ENCODE assay signal across 32 mouse cellular contexts in the genomic region with DNA sequence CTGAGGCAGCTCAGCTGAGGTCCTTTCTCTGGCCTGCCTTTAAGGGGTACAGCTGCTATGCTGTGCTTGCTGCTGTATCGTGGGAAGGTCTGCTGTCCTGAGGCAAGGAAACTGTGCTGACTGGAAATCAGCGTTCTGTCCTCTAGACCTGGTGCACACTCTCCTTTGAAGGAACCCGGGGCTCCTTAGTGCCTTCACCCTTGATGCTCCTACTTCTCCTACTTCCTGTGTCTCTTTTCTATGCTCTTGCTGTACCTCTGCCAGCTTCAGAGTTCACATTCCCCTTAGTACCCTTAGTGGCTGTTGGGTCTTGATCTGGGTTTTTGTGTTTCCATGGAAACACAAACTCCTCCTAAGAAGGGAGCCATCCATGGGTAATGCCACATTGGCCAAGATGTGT. TPM values are rescaled to one million over a fixed set of nuclear protein-coding genes. Genes with fewer than 3 reads are reported as not detected.
DNase-seq lines count a peak whose midpoint lies in the region; ATAC-seq and TF ChIP-seq lines count a peak whose summit lies in the region.
"Had no signal": no experiment of that assay in that cellular context is flagged by ENCODE, and none has a peak within 500 bp of the region (broad histone marks: within the 10 kb centered on the region; RNA-seq: fewer than 3 reads in every experiment).

No protein-coding gene starts in this region.

- no peak overlapping the region for H3K4me2 ChIP-seq in liver, embryonic 13.5 days
- H3K4me2 ChIP-seq: embryonic facial prominence, embryonic 13.5 days; forebrain, embryonic 12.5 days; forebrain, embryonic 15.5 days; heart, embryonic 13.5 days; hindbrain, embryonic 12.5 days; hindbrain, embryonic 15.5 days had no signal

- no peak overlapping the region for H3K9ac ChIP-seq in liver, embryonic 13.5 days
- H3K9ac ChIP-seq: embryonic facial prominence, embryonic 13.5 days; forebrain, embryonic 12.5 days; forebrain, embryonic 15.5 days; heart, embryonic 13.5 days; hindbrain, embryonic 12.5 days; hindbrain, embryonic 15.5 days had no signal

- WGBS in liver, embryonic 13.5 days (ENCODE audit: insufficient replicate concordance) = 82% methylated on average over 3 of the region's 3 CpGs
- 83% methylated on average over 3 of the region's 3 CpGs for WGBS in spleen, adult 2 months

- H3K27me3 ChIP-seq in liver, embryonic 13.5 days = no peaks in the 10 kb centered on the region
- no peaks in the 10 kb centered on the region for H3K27me3 ChIP-seq in spleen, adult 2 months (ENCODE audit: control insufficient read depth, insufficient read depth, low read length)
- H3K27me3 ChIP-seq: embryonic facial prominence, embryonic 13.5 days; forebrain, embryonic 12.5 days; forebrain, embryonic 15.5 days; hindbrain, embryonic 12.5 days; hindbrain, embryonic 15.5 days had no signal

- no peak for ATAC-seq in liver, embryonic 13.5 days (ENCODE audit: low read depth)
- ATAC-seq: activated CD4-positive, CD25-positive, alpha-beta regulatory T cell, adult 4 months; CD4-positive, CD25-positive, alpha-beta regulatory T cell, adult 4 months; forebrain, embryonic 15.5 days had no signal

- peaks cover 53% of the 10 kb centered on the region for H3K4me1 ChIP-seq in liver, embryonic 13.5 days (replicated peaks)
- H3K4me1 ChIP-seq in spleen, adult 2 months (ENCODE audit: control insufficient read depth, insufficient read depth, insufficient read length) = peaks cover 37% of the 10 kb centered on the region
- H3K4me1 ChIP-seq: forebrain, embryonic 12.5 days; forebrain, embryonic 15.5 days; hindbrain, embryonic 12.5 days; hindbrain, embryonic 15.5 days had no signal

- no peak for TF ChIP-seq CTCF in spleen, adult 2 months (IDR thresholded peaks at IDR 0.05; ENCODE audit: extremely low read depth, insufficient read depth, insufficient read length, insufficient replicate concordance)

- TF ChIP-seq POLR2A in spleen, adult 2 months (IDR thresholded peaks at IDR 0.05; ENCODE audit: low read depth, low read length) = no peak

- H3K4me3 ChIP-seq in liver, embryonic 13.5 days (replicated peaks) = no peak overlapping the region
- H3K4me3 ChIP-seq in spleen, adult 2 months (ENCODE audit: extremely low read depth, insufficient read depth, insufficient read length) = no peak overlapping the region
- H3K4me3 ChIP-seq: embryonic facial prominence, embryonic 10.5 days; embryonic facial prominence, embryonic 13.5 days; erythroblast, embryonic 14.5 days; forebrain, embryonic 12.5 days; forebrain, embryonic 15.5 days; heart, embryonic 10.5 days; heart, embryonic 13.5 days; hindbrain, embryonic 12.5 days; hindbrain, embryonic 15.5 days had no signal

- no peak for DNase-seq in liver, embryonic 13.5 days
- DNase-seq in liver (no peak), A20 (ENCODE audit: low read depth, low spot score) (peak; percentile 40)
- no peak for DNase-seq in spleen, adult 2 months (ENCODE audit: low read depth in 1 of 2, low spot score in 2 of 2)
- DNase-seq in spleen, postnatal 10 days (ENCODE audit: low spot score in 2 of 2) = no peak
- DNase-seq in induced T-regulatory cell, adult 2 months (ENCODE audit: low read depth) = peak; percentile 57
- DNase-seq in layer of hippocampus, adult 8-10 months (ENCODE audit: low spot score in 2 of 2) = no peak
- DNase-seq in heart, postnatal 10 days = no peak
- DNase-seq: adrenal gland, adult 8-10 months; adrenal gland, postnatal 25 days; B cell, adult 2 months; cerebellum, adult 11-12 months; cerebellum, adult 8-10 months; cerebellum, postnatal 10 days; cerebellum, postnatal 36 days; embryo, embryonic 11 days; gastrocnemius, postnatal 25 days; heart, adult 18-20 months had no signal

- H3K36me3 ChIP-seq in liver, embryonic 13.5 days = peaks cover 71% of the 10 kb centered on the region
- H3K36me3 ChIP-seq in spleen, adult 2 months (ENCODE audit: control insufficient read depth, insufficient read depth, low read length) = peaks cover 22% of the 10 kb centered on the region

- intact Hi-C loops in heart, postnatal 10 days (cut with DNase I) = no loop called here

- no peaks in the 10 kb centered on the region for H3K9me3 ChIP-seq in liver, embryonic 13.5 days (replicated peaks)
- H3K9me3 ChIP-seq: embryonic facial prominence, embryonic 10.5 days; embryonic facial prominence, embryonic 13.5 days; forebrain, embryonic 12.5 days; forebrain, embryonic 15.5 days; heart, embryonic 10.5 days; heart, embryonic 13.5 days; hindbrain, embryonic 12.5 days; hindbrain, embryonic 15.5 days had no signal

- H3K27ac ChIP-seq in liver, embryonic 13.5 days = 0 out of 2 replicates have a peak overlapping the region, but pooled peaks have one; percentile 41
- H3K27ac ChIP-seq in spleen, adult 2 months (ENCODE audit: insufficient read depth, low read length) = peak overlapping the region; percentile 69
- H3K27ac ChIP-seq: embryonic facial prominence, embryonic 10.5 days; embryonic facial prominence, embryonic 13.5 days; forebrain, embryonic 12.5 days; forebrain, embryonic 15.5 days; heart, embryonic 10.5 days; heart, embryonic 13.5 days; hindbrain, embryonic 12.5 days; hindbrain, embryonic 15.5 days had no signal

RNA-seq across cellular contexts. Expression of a gene that starts 6.3 kb away (rescaled TPM):
- 219 and 233 TPM in 2 replicates for polyA plus RNA-seq in liver, embryonic 13.5 days (2015; fragmentation: Nextera tagmentation; extraction: Ambion mirVana)
- 59.1 and 62.2 TPM in 2 replicates for polyA plus RNA-seq in spleen, adult 2 months (2012; rRNA removed)
- total RNA-seq in layer of hippocampus, adult 8-10 months (2022) = 10 to 100 TPM; 61.3 to 76.3 (median 69.6) TPM
- 10 to 100 TPM; 50.5 to 56.9 TPM for total RNA-seq in heart, postnatal 10 days (2021)

RNA-seq across cellular contexts. Expression of a gene that starts 16.6 kb away (rescaled TPM):
- 2.7 and 3.1 TPM in 2 replicates for polyA plus RNA-seq in liver, embryonic 13.5 days (2015; fragmentation: Nextera tagmentation; extraction: Ambion mirVana)
- 6.1 and 6.2 TPM in 2 replicates for polyA plus RNA-seq in spleen, adult 2 months (2012; rRNA removed)
- total RNA-seq in layer of hippocampus, adult 8-10 months (2022) = 100 to 1,000 TPM; 145 to 183 (median 166) TPM
- total RNA-seq in heart, postnatal 10 days (2021) = under 1 TPM; 0.15 to 0.31 TPM
- total RNA-seq: gastrocnemius, adult 8-10 months had no signal

RNA-seq across cellular contexts. Expression of a gene that starts 49.7 kb away (rescaled TPM):
- polyA plus RNA-seq in liver, embryonic 13.5 days (2015; fragmentation: Nextera tagmentation; extraction: Ambion mirVana) = 276 and 298 TPM in 2 replicates
- polyA plus RNA-seq in spleen, adult 2 months (2012; rRNA removed) = 21.9 and 28.7 TPM in 2 replicates
- total RNA-seq in layer of hippocampus, adult 8-10 months (2022) = under 1 TPM in 1 of 4 experiments, not detected in 3; 0.79 TPM
- not detected for total RNA-seq in heart, postnatal 10 days (2021)
- total RNA-seq: adrenal gland, adult 8-10 months; adrenal gland, postnatal 25 days; ES-E14; gastrocnemius, adult 8-10 months; gastrocnemius, postnatal 25 days; heart, adult 18-20 months; heart, postnatal 25 days had no signal
- polyA plus RNA-seq: activated CD4-positive, CD25-positive, alpha-beta regulatory T cell, adult 4 months; CD4-positive, CD25-positive, alpha-beta regulatory T cell, adult 4 months had no signal

Comparison
In these comparisons a context has a peak if more than half of its experiments do, and no peak if none do; other contexts are left out.
1. DNase-seq: peak in A20 (single experiment) and induced T-regulatory cell, adult 2 months (single experiment); none in liver, embryonic 13.5 days (single experiment), liver (single experiment), spleen, adult 2 months (0 of 2), spleen, postnatal 10 days (0 of 2), layer of hippocampus, adult 8-10 months (0 of 2) and heart, postnatal 10 days (0 of 2).
2. RNA of a gene that starts 16.6 kb away (total RNA-seq): 145 to 183 TPM in layer of hippocampus, adult 8-10 months; 0.15 to 0.31 TPM in heart, postnatal 10 days; every median in the first group is over 100 times any median in the second.